Mouse (Mus musculus): ENCODE results near the gene Msh6.
"Not testable (repeated sequence)": the region's sequence is repeated elsewhere in the genome, so short reads cannot be mapped to it uniquely, and the experiment has no call there.

Msh6 gene

GRCm38 (mm10) chr17:87974629-87975228, at the start of gene Msh6:
TSS of gene Msh6 (plus strand) at chr17:87975062.
- POLR2A ChIA-PET, result interaction anchor here (0.5 to 6.2 kb wide), 214 partner anchors 8 to 950 kb away, joined by 3 to 169 read pairs (median 5); partner anchors contain the start of genes Calm2 (in 3 of the 4), Kcnk12 (in 3 of the 4), Msh2 (in 3 of the 4) and Fbxo11 (in 2 of the 4)
- CTCF ChIA-PET, result interaction anchor here in 3 of 4 experiments (0.7 to 2.2 kb wide), 7 partner anchors 13 to 373 kb away, joined by 3 to 11 read pairs (median 6); no protein-coding TSS in a partner anchor

GRCm38 (mm10) chr17:87934326-87934725, 40.5 kb upstream of the Msh6 start:
- POLR2A ChIA-PET, result interaction anchor here (0.6 to 3.7 kb wide), 19 partner anchors 12 to 432 kb away, joined by 3 to 31 read pairs (median 4); partner anchors contain the start of genes Msh6 (in 2 of the 4) and Rpl36-ps4 (in 1 of the 4)
- CTCF ChIA-PET, result interaction anchor here in 2 of 4 experiments (0.6 to 1.8 kb wide), 6 partner anchors 14 to 58 kb away, joined by 3 to 5 read pairs (median 3); no protein-coding TSS in a partner anchor

- POLR2A ChIA-PET, result interaction anchor here (0.6 to 3.7 kb wide), 19 partner anchors 9 to 432 kb away, joined by 3 to 31 read pairs (median 4); partner anchors contain the start of genes Msh6 (in 2 of the 4) and Rpl36-ps4 (in 1 of the 4)
- CTCF ChIA-PET, result interaction anchor here in 3 of 4 experiments (0.6 to 1.8 kb wide), 7 partner anchors 14 to 59 kb away, joined by 3 to 5 read pairs (median 3); no protein-coding TSS in a partner anchor
These were observed 40.1 kb upstream of the Msh6 start for GRCm38 (mm10) chr17:87934736-87935135.

- POLR2A ChIA-PET, result interaction anchor here in 1 of 4 experiments (0.6 to 0.9 kb wide), 2 partner anchors 9 to 268 kb away, joined by 3 read pairs; no protein-coding TSS in a partner anchor
- CTCF ChIA-PET, result no interaction called here
These were observed 38.7 kb upstream of the Msh6 start for GRCm38 (mm10) chr17:87936156-87936555.

- CTCF ChIA-PET, result interaction anchor here (0.5 to 2.0 kb wide), 52 partner anchors 9 to 634 kb away, joined by 3 to 20 read pairs (median 4); partner anchors contain the start of genes Kcnk12 (in 1 of the 4) and Rpl36-ps4 (in 1 of the 4)
- POLR2A ChIA-PET, result interaction anchor here (0.6 to 2.3 kb wide), 13 partner anchors 16 to 842 kb away, joined by 3 to 16 read pairs (median 5); partner anchors contain the start of genes Msh6 (in 2 of the 4), Msh2 (in 1 of the 4) and Socs5 (in 1 of the 4)
These were observed 25.8 kb upstream of the Msh6 start for GRCm38 (mm10) chr17:87948965-87949584.

- POLR2A ChIA-PET, CTCF ChIA-PET: not testable (repeated sequence)
These were observed 20.2 kb upstream of the Msh6 start for GRCm38 (mm10) chr17:87954618-87955124.

- POLR2A ChIA-PET, result interaction anchor here (0.6 to 3.3 kb wide), 10 partner anchors 9 to 168 kb away, joined by 3 to 24 read pairs (median 4); partner anchors contain the start of gene Msh6 (in 3 of the 4)
- CTCF ChIA-PET, result interaction anchor here in 3 of 4 experiments (0.6 to 2.4 kb wide), 6 partner anchors 8 to 145 kb away, joined by 3 to 7 read pairs (median 6); no protein-coding TSS in a partner anchor
These were observed 17.6 kb upstream of the Msh6 start for GRCm38 (mm10) chr17:87957096-87957840.

- CTCF ChIA-PET, result interaction anchor here (0.6 to 2.4 kb wide), 13 partner anchors 9 to 633 kb away, joined by 3 to 11 read pairs (median 4); no protein-coding TSS in a partner anchor
- POLR2A ChIA-PET, result interaction anchor here (1.2 to 3.3 kb wide), 7 partner anchors 8 to 18 kb away, joined by 3 to 24 read pairs (median 5); partner anchors contain the start of gene Msh6 (in 3 of the 4)
These were observed 16.6 kb upstream of the Msh6 start for GRCm38 (mm10) chr17:87958283-87958682.

- POLR2A ChIA-PET, result interaction anchor here in 3 of 4 experiments (0.6 to 3.3 kb wide), 4 partner anchors 14 to 196 kb away, joined by 5 to 24 read pairs (median 12); partner anchors contain the start of gene Msh6 (in 2 of the 3)
- CTCF ChIA-PET, result interaction anchor here in 2 of 4 experiments (0.6 to 1.7 kb wide), 3 partner anchors 9 to 116 kb away, joined by 3 to 8 read pairs (median 4); no protein-coding TSS in a partner anchor
These were observed 15.5 kb upstream of the Msh6 start for GRCm38 (mm10) chr17:87959406-87959805.

- CTCF ChIA-PET, result interaction anchor here in 1 of 4 experiments (0.6 kb wide), 1 partner anchor 162 kb away, joined by 3 read pairs; no protein-coding TSS in a partner anchor
These were observed 14.9 kb upstream of the Msh6 start for GRCm38 (mm10) chr17:87959931-87960330.

GRCm38 (mm10) chr17:87963081-87964075, 11.5 kb upstream of the Msh6 start:
- ChIA-PET CTCF (interaction anchor here in 1 of 4 experiments (0.7 kb wide), 1 partner anchor 82 kb away, joined by 4 read pairs; no protein-coding TSS in a partner anchor), POLR2A (interaction anchor here (0.6 to 2.4 kb wide), 11 partner anchors 8 to 548 kb away, joined by 3 to 28 read pairs (median 4); partner anchors contain the start of gene Msh6 (in 3 of the 4))

More at GRCm38 (mm10) chr17:87959931-87960330, 14.9 kb upstream of the Msh6 start:
- POLR2A ChIA-PET, result interaction anchor here in 1 of 4 experiments (0.6 to 3.3 kb wide), 3 partner anchors 14 to 196 kb away, joined by 5 to 24 read pairs (median 8); partner anchors contain the start of gene Msh6

GRCm38 (mm10) chr17:87968483-87968926, 6.4 kb upstream of the Msh6 start:
- CTCF ChIA-PET, result interaction anchor here in 3 of 4 experiments (0.6 to 1.9 kb wide), 14 partner anchors 10 to 714 kb away, joined by 3 to 7 read pairs (median 4); no protein-coding TSS in a partner anchor
- POLR2A ChIA-PET, result interaction anchor here in 2 of 4 experiments (0.7 to 1.3 kb wide), 3 partner anchors 43 to 367 kb away, joined by 4 read pairs; no protein-coding TSS in a partner anchor

GRCm38 (mm10) chr17:87971696-87972591, 2.9 kb upstream of the Msh6 start:
- POLR2A ChIA-PET, result interaction anchor here (0.6 to 6.2 kb wide), 24 partner anchors 8 to 538 kb away, joined by 3 to 169 read pairs (median 4); partner anchors contain the start of gene Calm2 (in 1 of the 4)

GRCm38 (mm10) chr17:87972856-87973255, 2.0 kb upstream of the Msh6 start:
- POLR2A ChIA-PET, result interaction anchor here (0.5 to 6.2 kb wide), 102 partner anchors 9 to 1839 kb away, joined by 3 to 169 read pairs (median 6); partner anchors contain the start of genes Fbxo11 (in 2 of the 4), Msh2 (in 2 of the 4), Calm2 (in 1 of the 4) and Mcfd2 (in 1 of the 4)
- CTCF ChIA-PET, result interaction anchor here in 2 of 4 experiments (0.7 to 2.2 kb wide), 7 partner anchors 14 to 538 kb away, joined by 3 to 16 read pairs (median 6); no protein-coding TSS in a partner anchor

More at GRCm38 (mm10) chr17:87971696-87972591, 2.9 kb upstream of the Msh6 start:
- CTCF ChIA-PET, result interaction anchor here in 2 of 4 experiments (0.7 to 0.8 kb wide), 2 partner anchors 14 to 94 kb away, joined by 3 to 4 read pairs; no protein-coding TSS in a partner anchor

Data from embryonic stem cell, embryonic (primary cell).